Comparison of ENCODE assay signal across 7 mouse cellular contexts in the genomic region with DNA sequence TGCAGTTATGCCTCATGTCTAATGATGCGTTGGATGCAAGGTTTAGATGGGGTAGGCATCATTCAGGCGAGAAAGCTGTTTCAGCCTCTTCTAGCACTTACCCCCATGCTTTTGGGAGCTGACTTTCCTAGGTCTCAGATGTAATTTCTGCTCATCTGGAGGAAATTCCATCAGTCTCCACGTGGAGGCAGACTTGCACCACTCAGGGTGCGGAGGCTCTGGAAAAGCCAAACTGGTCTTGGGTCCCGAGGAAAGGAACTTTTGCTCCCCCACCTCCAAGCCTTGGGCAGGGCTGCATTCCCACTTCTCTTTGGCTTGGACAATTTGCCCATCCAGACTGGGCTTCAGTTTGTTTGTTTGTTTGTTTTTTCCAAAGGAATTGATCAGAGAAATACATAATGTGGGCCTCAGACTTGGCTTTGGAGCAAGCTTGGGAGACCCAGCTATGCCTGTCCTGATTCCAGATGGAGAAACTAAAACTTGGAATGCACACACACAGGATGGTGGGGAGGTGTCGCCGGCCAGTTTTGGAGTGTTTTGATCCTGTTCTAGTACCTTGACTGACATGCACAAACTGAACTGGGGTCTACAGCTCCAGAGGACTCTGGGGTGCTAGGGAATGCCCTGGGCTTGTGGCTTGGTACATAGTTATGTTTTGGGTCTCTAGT. TPM values are rescaled to one million over a fixed set of nuclear protein-coding genes. Genes with fewer than 3 reads are reported as not detected.
A peak's percentile ranks its signal among the peaks of the same experiment; 100 is the strongest.
DNase-seq lines count a peak whose midpoint lies in the region; ATAC-seq and TF ChIP-seq lines count a peak whose summit lies in the region.

No protein-coding gene starts in this region.

- dilution Hi-C loops in CH12.LX (cut with MboI; ENCODE audit: extremely low pct_ligation_motif_present, extremely low pct_unique_long_range_greater_than_20kb, low sequenced_read_pairs), result no loop called here

- intact Hi-C loops in gastrocnemius, adult 2 months (cut with DNase I), result loop anchor here (1.0 to 5.0 kb wide), 3 partner anchors 125 to 420 kb away; a partner anchor contains a TSS

- H3K36me3 ChIP-seq in CH12.LX (replicated peaks in 1 of 2; ENCODE audit: control insufficient read depth in 1 of 2, insufficient read depth in 1 of 2, low read length in 1 of 2), result no peaks in the 10 kb centered on the region
- no peaks in the 10 kb centered on the region for H3K36me3 ChIP-seq in lung, embryonic 14.5 days (ENCODE audit: insufficient read depth)

- H3K4me1 ChIP-seq in CH12.LX (ENCODE audit: control insufficient read depth in 1 of 2, insufficient read depth in 2 of 2), result no peaks in the 10 kb centered on the region; a peak in 1 of 4 replicates
- no peaks in the 10 kb centered on the region for H3K4me1 ChIP-seq in lung, embryonic 14.5 days (ENCODE audit: insufficient read depth)

- no peaks in the 10 kb centered on the region for H3K79me2 ChIP-seq in CH12.LX (replicated peaks; ENCODE audit: control insufficient read depth, extremely low read depth, insufficient read depth, poor library complexity, severe bottlenecking)

- no peak overlapping the region for H3K4me3 ChIP-seq in CH12.LX (replicated peaks in 1 of 3; ENCODE audit: low read depth in 2 of 3, low read length in 2 of 3, poor library complexity in 1 of 3)
- no peak overlapping the region for H3K4me3 ChIP-seq in gastrocnemius, adult 2 months
- H3K4me3 ChIP-seq in lung, embryonic 14.5 days (ENCODE audit: low read depth, low read length), result no peak overlapping the region

- peak; percentile 86 for DNase-seq in 3T3-L1 (ENCODE audit: low read depth, low spot score)
- DNase-seq in CH12.LX (ENCODE audit: extremely low read depth), result peak; percentile 49
- DNase-seq in c-Kit-positive CD71-positive TER-119-positive erythroid progenitor cells, embryonic 14.5 days (ENCODE audit: low spot score), result peak; percentile 50
- peak; percentile 75 for DNase-seq in gastrocnemius, adult 2 months
- DNase-seq in kidney, postnatal 10 days, result peak; percentile 88
- peak; percentile 94 for DNase-seq in lung, embryonic 14.5 days
- DNase-seq in right cerebral cortex, postnatal 14 days, result peak; percentile 74

- no peak overlapping the region for H3K4me2 ChIP-seq in CH12.LX (ENCODE audit: insufficient read depth, low read depth, poor library complexity, severe bottlenecking)
- H3K4me2 ChIP-seq in lung, embryonic 14.5 days, result no peak overlapping the region

- peak; percentile 95 for TF ChIP-seq RAD21 in CH12.LX (IDR thresholded peaks at IDR 0.05; ENCODE audit: low read depth, low read length)

- no peak for TF ChIP-seq POLR2A in CH12.LX (IDR thresholded peaks at IDR 0.05; ENCODE audit: low read depth, low read length)

- peak; percentile 71 to 96 for TF ChIP-seq CTCF in CH12.LX (conservative IDR thresholded peaks at IDR 0.05 in 1 of 2, IDR thresholded peaks at IDR 0.05 in 1 of 2; ENCODE audit: low read depth in 2 of 2, low read length in 2 of 2)
- peak; percentile 94 for TF ChIP-seq CTCF in gastrocnemius, adult 2 months (IDR thresholded peaks at IDR 0.05)
- peak; percentile 99 for TF ChIP-seq CTCF in lung, embryonic 14.5 days (IDR thresholded peaks at IDR 0.05; ENCODE audit: low read depth)

- 10% methylated on average over 7 of the region's 7 CpGs for WGBS in lung, embryonic 14.5 days

- in situ Hi-C loops in CH12.LX (cut with MboI; ENCODE audit: low pct_ligation_motif_present, low pct_unique_long_range_greater_than_20kb, low sequenced_read_pairs), result loop anchor here (5.0 to 25.0 kb wide), 2 partner anchors 200 to 410 kb away; no protein-coding TSS in a partner anchor

- no peak overlapping the region for H3K27ac ChIP-seq in CH12.LX (ENCODE audit: insufficient read depth, low read depth)
- no peak overlapping the region for H3K27ac ChIP-seq in gastrocnemius, adult 2 months
- H3K27ac ChIP-seq in lung, embryonic 14.5 days (ENCODE audit: low read depth), result no peak overlapping the region

- no peak overlapping the region for H3K9ac ChIP-seq in CH12.LX (ENCODE audit: insufficient read depth, low read depth)
- no peak overlapping the region for H3K9ac ChIP-seq in lung, embryonic 14.5 days

- peaks cover 10% of the 10 kb centered on the region for H3K9me3 ChIP-seq in CH12.LX (replicated peaks; ENCODE audit: low read length)
- no peaks in the 10 kb centered on the region for H3K9me3 ChIP-seq in lung, embryonic 14.5 days (ENCODE audit: low read depth, low read length)

- 0 out of 2 replicates have a peak, but pooled peaks have one; percentile 26 for ATAC-seq in lung, embryonic 14.5 days (ENCODE audit: insufficient read depth)

- no peak for TF ChIP-seq EP300 in CH12.LX (IDR thresholded peaks at IDR 0.05; ENCODE audit: low read length)

- peaks cover 36% of the 10 kb centered on the region for H3K27me3 ChIP-seq in CH12.LX (replicated peaks)
- no peaks in the 10 kb centered on the region for H3K27me3 ChIP-seq in lung, embryonic 14.5 days (ENCODE audit: insufficient read depth, low read length)

TF ChIP-seq in CH12.LX, 34 proteins besides CTCF, POLR2A, EP300 and RAD21:
- TF ChIP-seq MAZ (IDR thresholded peaks at IDR 0.05; ENCODE audit: low read depth, low read length), result no peak
- TF ChIP-seq JUND (conservative IDR thresholded peaks at IDR 0.05; ENCODE audit: low read depth, low read length), result no peak
- TF ChIP-seq CHD2 (IDR thresholded peaks at IDR 0.05; ENCODE audit: low read length), result no peak
- no peak for TF ChIP-seq TBP (conservative IDR thresholded peaks at IDR 0.05; ENCODE audit: low read depth, low read length)
- TF ChIP-seq MXI1 (IDR thresholded peaks at IDR 0.05; ENCODE audit: low read depth, low read length), result no peak
- TF ChIP-seq E2F4 (IDR thresholded peaks at IDR 0.05; ENCODE audit: insufficient replicate concordance, low read depth, low read length), result no peak
- 0 out of 2 replicates have a peak, but pooled peaks have one; percentile 18 for TF ChIP-seq MAX (IDR thresholded peaks at IDR 0.05; ENCODE audit: low read length)
- no peak for TF ChIP-seq MYC (IDR thresholded peaks at IDR 0.05; ENCODE audit: low read depth, low read length)
- TF ChIP-seq IRF4 (IDR thresholded peaks at IDR 0.05; ENCODE audit: low read depth, low read length), result peak; percentile 15; the same call in 1 of the 2 replicates
- no peak for TF ChIP-seq SIN3A (IDR thresholded peaks at IDR 0.05; ENCODE audit: low read length)
- TF ChIP-seq ZC3H11A (IDR thresholded peaks at IDR 0.05; ENCODE audit: low read depth, low read length), result peak; percentile 79
- no peak for TF ChIP-seq KAT2A (IDR thresholded peaks at IDR 0.05; ENCODE audit: insufficient replicate concordance, low read length)
- no peak for TF ChIP-seq PAX5 (IDR thresholded peaks at IDR 0.05; ENCODE audit: low read length)
- TF ChIP-seq SMC3 (IDR thresholded peaks at IDR 0.05; ENCODE audit: low read depth, low read length), result peak; percentile 94

RNA-seq across cellular contexts. Expression of a gene that starts 37.8 kb away (rescaled TPM):
- total RNA-seq in CH12.LX (2012; rRNA removed) (33.9 and 37.2 TPM in 2 replicates), CH12.LX (2014; rRNA removed) (55.5 and 56.0 TPM in 2 replicates)
- 54.8 and 54.9 TPM in 2 replicates for polyA plus RNA-seq in CH12.LX (2012; ENCODE audit: insufficient read length, low read depth)
- total RNA-seq in gastrocnemius, adult 2 months (2021), result 10 to 100 TPM; 18.8 to 21.3 TPM
- polyA plus RNA-seq in lung, embryonic 14.5 days (2014; fragmentation: Nextera tagmentation; extraction: Ambion mirVana), result 63.6 and 71.3 TPM in 2 replicates

RNA-seq across cellular contexts. Expression of a gene that starts 45.3 kb away (rescaled TPM):
- 5.2 and 6.6 TPM in 2 replicates for total RNA-seq in CH12.LX (2012; rRNA removed)
- total RNA-seq in CH12.LX (2014; rRNA removed), result 2.5 TPM in 2 replicates
- polyA plus RNA-seq in CH12.LX (2012; ENCODE audit: insufficient read length, low read depth), result 15.6 and 17.1 TPM in 2 replicates
- total RNA-seq in gastrocnemius, adult 2 months (2021), result 10 to 100 TPM; 20.8 to 32.2 TPM
- polyA plus RNA-seq in lung, embryonic 14.5 days (2014; fragmentation: Nextera tagmentation; extraction: Ambion mirVana), result 126 and 141 TPM in 2 replicates
